Mouse (Mus musculus) hindbrain, postnatal 0 days (tissue): Measurements from ENCODE around the gene Pgghg. TPM values are rescaled to one million over a fixed set of nuclear protein-coding genes. Genes with fewer than 3 reads are reported as not detected.

Experiments used
- ATAC-seq: fragments of 200-750 bp; cut with Nextera tagmentation; 2 replicates; pipeline ENCODE4 v1.8.0; 2017; ENCODE audit warnings: mild to moderate bottlenecking, moderate TSS enrichment, moderate library complexity
- DNase-seq: peaks from one replicate; pipeline ENCODE4 v3.0.0-alpha.2; 2015; ENCODE audit warnings: low spot score
- H3K27ac ChIP-seq: fragments of 300-500 bp; sonication (generic); 2 replicates; pipeline ENCODE4 v1.5.1; 2014; ENCODE audit warnings: mild to moderate bottlenecking
- H3K27me3 ChIP-seq: fragments of 300-500 bp; sonication (generic); 2 replicates; pipeline ENCODE4 v1.6.1; 2014; ENCODE audit warnings: low read length, mixed read lengths; ENCODE audit not compliant: insufficient read depth
- H3K36me3 ChIP-seq: fragments of 300-500 bp; sonication (generic); 2 replicates; pipeline ENCODE4 v1.6.1; 2014; ENCODE audit warnings: low read length, mixed read lengths; ENCODE audit not compliant: insufficient read depth
- H3K4me1 ChIP-seq: fragments of 300-500 bp; sonication (generic); 2 replicates; pipeline ENCODE4 v1.6.1; 2014; ENCODE audit warnings: antibody characterized with exemption, low read length, mixed read lengths; ENCODE audit not compliant: insufficient read depth
- H3K4me2 ChIP-seq: fragments of 300-500 bp; sonication (generic); 2 replicates; pipeline ENCODE4 v1.6.1; 2014; ENCODE audit warnings: low read depth, mild to moderate bottlenecking, low read length, moderate library complexity, mixed read lengths
- H3K4me3 ChIP-seq: fragments of 300-500 bp; sonication (generic); 2 replicates; pipeline ENCODE4 v1.5.1; 2014; ENCODE audit warnings: low read length
- H3K9ac ChIP-seq: fragments of 300-500 bp; sonication (generic); replicated peaks from 2 replicates; pipeline ENCODE4 v1.6.1; 2014; ENCODE audit warnings: mild to moderate bottlenecking, low read length, moderate library complexity, mixed read lengths
- H3K9me3 ChIP-seq: fragments of 300-500 bp; sonication (generic); 2 replicates; pipeline ENCODE4 v1.6.1; 2016; ENCODE audit warnings: low read length, mixed read lengths
- CTCF ChIP-seq: IDR thresholded peaks from 2 replicates; pipeline ENCODE4 v1.5.1; 2016; ENCODE audit warnings: antibody characterized with exemption, control low read depth, low read depth
- WGBS: fragments of 180-500 bp; shearing (Covaris S2); extraction: QIAGEN DNeasy Blood & Tissue Kit; methylation state at CpG from one replicate; pipeline ENCODE4 v1.1.7; 2014; 5-methylcytosine and 5-hydroxymethylcytosine counted together
- polyA plus RNA-seq: library from polyadenylated mRNA; unstranded; fragments of >200 nt; fragmentation: Nextera tagmentation; extraction: Ambion mirVana; gene quantifications from 2 replicates; pipeline ENCODE4 v1.2.1, GENCODE M21; 2015
- total RNA-seq: library from RNA; depleted of rRNA; stranded (reverse); fragments of >200 nt; gene quantifications from 2 replicates; pipeline ENCODE4 v1.2.3, GENCODE M21; 2014

Gene Pgghg
- total and polyA plus RNA-seq, 2 experiments from 2014 or later: 6.7 to 16.3 TPM

DNA sequence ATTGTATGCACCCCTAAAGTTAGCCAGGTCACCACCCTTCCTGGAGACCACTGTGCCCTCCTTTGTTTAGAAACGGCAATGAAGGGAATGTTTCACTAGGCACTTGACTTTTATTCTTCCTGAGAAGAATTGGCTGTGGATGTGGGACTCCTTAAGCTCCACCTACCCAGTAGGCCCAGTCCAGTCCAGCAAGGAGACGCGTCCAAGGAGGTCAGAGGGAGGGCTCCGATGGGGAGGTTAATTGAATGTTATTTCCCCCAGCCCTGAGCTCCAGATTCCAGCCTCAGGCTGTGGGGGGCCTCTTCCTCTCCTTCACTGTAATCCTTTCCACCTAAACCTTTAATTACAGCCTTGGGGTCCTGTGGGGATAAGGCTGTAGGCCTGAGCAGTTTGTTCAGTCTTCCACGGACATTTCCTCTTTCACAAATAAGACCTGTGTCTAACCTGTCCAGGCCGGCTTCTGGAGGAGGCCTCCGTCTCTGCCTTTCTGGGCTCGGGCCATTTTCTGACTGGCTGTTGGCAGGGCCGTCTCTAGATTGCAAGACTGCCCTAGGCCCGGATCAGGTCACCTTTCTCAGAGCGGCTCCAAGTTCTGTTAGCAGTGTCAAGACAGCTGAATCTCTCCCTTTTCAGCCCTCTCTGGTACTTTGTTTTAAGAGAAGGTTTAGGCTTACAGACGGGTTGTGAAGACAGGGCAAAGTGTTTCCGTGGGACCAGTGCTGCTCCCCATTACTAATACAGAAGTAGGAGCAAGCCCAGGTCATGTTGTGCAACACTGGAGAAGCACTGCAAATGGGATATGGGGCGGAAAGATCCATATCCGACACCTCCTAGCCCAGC lies 38.9 kb upstream of the Pgghg start:
- Histone ChIP-seq H3K9me3 (no peaks in the 10 kb centered on the region), H3K27ac (no peak overlapping the region), H3K4me3 (no peak overlapping the region), H3K4me2 (no peak overlapping the region), H3K36me3 (peaks cover 13% of the 10 kb centered on the region), H3K9ac (no peak overlapping the region), H3K4me1 (no peaks in the 10 kb centered on the region), H3K27me3 (no peaks in the 10 kb centered on the region)
- ATAC-seq: no peak
- WGBS: 80% methylated on average over 15 of the region's 15 CpGs
- no peak for TF ChIP-seq CTCF
- DNase-seq: no peak

DNA sequence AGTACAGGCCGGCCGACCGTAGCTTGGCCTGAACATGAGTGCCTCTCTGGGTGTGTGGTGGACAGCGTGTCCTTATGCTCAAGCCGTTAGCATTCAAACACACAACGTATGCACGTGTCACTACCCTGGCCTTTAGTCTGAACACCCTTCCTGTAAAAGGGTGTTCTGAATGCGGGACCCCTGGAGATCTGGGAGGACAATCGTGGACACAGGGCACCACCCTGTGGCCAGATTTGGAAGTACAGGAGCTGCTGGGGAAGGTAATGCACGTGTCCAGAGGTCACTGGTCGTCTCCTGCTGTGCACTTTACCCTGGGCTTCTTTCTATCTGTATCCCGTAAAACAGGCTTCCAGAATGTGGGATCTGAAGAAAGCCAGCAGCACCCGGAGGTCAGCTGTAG lies 38.0 kb upstream of the Pgghg start:
- DNase-seq: peak; percentile 82
- Histone ChIP-seq H3K4me3 (no peak overlapping the region), H3K4me1 (no peaks in the 10 kb centered on the region), H3K9ac (no peak overlapping the region), H3K36me3 (peaks cover 7% of the 10 kb centered on the region), H3K9me3 (no peaks in the 10 kb centered on the region), H3K27ac (no peak overlapping the region), H3K27me3 (no peaks in the 10 kb centered on the region), H3K4me2 (no peak overlapping the region)
- peak; percentile 73 for ATAC-seq
- TF ChIP-seq CTCF: peak; percentile 96
- 21% methylated on average over 13 of the region's 13 CpGs for WGBS

DNA sequence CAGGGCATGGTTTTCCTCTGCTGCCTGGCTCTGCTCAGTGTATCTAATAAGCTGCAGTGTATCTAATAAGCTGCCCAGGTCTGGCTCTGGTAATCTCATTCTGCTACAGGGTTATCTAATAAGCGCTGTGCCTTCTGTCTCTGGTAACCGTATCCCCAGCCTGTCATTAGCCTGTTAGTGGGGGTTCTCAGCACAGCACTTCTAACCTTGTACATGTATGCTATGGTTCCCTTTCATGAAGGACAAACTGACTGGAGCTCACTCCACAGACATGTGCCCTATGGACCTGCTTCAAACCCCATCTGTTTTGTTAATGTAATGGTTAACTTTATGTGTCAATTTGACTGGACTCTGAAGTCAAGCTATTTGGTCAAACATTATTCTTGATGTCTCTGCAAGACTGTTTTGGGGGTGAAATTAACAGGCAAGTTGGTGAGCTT lies 35.5 kb upstream of the Pgghg start:
- TF ChIP-seq CTCF: no peak
- Histone ChIP-seq H3K4me2 (no peak overlapping the region), H3K36me3 (no peaks in the 10 kb centered on the region), H3K27ac (no peak overlapping the region), H3K4me3 (no peak overlapping the region), H3K9me3 (no peaks in the 10 kb centered on the region), H3K4me1 (peaks cover 5% of the 10 kb centered on the region; the same call in 1 of the 2 replicates), H3K27me3 (no peaks in the 10 kb centered on the region), H3K9ac (no peak overlapping the region)
- ATAC-seq (no peak), DNase-seq (no peak)
- 92% methylated on average over 2 of the region's 2 CpGs for WGBS

DNA sequence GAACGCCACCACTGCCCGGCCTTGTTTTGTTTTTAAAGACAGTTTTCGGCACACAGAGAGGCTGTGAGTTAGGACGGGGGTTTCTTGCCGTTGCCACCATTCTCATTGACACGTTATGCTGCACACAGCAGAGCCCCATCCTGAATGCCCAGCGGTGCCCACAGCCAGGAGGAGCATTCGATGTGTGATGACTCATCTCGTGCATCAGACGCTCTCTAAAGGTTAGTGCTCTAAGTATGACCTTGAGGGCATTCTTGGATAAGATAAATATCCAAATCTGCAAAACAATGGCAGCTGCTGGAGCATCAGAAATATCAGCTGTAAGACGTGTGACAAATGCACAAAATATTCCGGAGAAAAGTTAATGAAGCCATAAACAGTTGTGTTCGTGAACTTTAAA lies 34.1 kb upstream of the Pgghg start:
- Histone ChIP-seq H3K27ac (no peak overlapping the region), H3K27me3 (no peaks in the 10 kb centered on the region), H3K9me3 (no peaks in the 10 kb centered on the region), H3K36me3 (no peaks in the 10 kb centered on the region), H3K4me2 (no peak overlapping the region), H3K4me1 (peaks cover 5% of the 10 kb centered on the region; the same call in 1 of the 2 replicates), H3K9ac (no peak overlapping the region), H3K4me3 (no peak overlapping the region)
- TF ChIP-seq CTCF: no peak
- DNase-seq (no peak), ATAC-seq (no peak)
- WGBS: 86% methylated on average over 13 of the region's 13 CpGs

DNA sequence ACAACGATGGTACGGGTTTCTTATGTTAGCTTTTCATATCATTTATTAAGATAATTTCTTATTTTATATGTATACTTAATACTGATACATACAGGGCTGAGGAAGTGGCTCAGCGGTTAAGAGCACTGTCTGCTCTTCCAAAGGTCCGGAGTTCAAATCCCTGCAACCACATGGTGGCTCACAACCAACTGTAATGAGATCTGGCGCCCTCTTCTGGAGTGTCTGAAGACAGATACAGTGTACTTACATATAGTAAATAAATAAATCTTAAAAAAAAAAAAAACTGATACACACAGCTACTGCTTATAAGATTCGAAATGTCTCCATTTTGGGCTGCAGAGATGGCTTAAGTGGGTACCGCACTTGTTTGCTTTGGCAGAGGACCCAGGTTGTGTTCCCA lies 33.5 kb upstream of the Pgghg start:
- 82% methylated on average over 7 of the region's 7 CpGs for WGBS
- DNase-seq (no peak), ATAC-seq (no peak)
- Histone ChIP-seq H3K4me3 (no peak overlapping the region), H3K9me3 (no peaks in the 10 kb centered on the region), H3K27me3 (no peaks in the 10 kb centered on the region), H3K4me2 (no peak overlapping the region), H3K9ac (no peak overlapping the region), H3K27ac (no peak overlapping the region), H3K36me3 (no peaks in the 10 kb centered on the region), H3K4me1 (peaks cover 5% of the 10 kb centered on the region; the same call in 1 of the 2 replicates)
- TF ChIP-seq CTCF: peak; percentile 25; the same call in 1 of the 2 replicates

DNA sequence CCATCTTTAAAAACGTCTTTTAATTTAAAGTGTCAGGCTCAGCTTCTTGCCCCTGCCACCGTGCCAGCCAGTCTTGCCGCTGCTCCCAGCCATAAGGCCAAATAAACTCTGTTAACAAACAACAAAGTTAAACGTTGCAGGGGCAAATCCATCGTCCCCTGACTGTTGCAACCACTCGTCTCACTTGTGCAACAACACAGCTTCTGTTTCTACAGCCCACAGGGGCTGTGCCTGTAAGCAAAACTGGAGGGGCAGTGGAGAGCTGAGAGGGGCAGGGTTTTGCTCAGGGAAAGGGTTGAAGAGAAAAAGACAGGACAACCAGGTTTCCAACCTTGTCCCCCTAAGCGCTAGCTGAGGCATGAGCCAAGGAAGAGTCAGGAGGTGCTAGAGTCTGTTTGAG lies 33.0 kb upstream of the Pgghg start:
- no peak for TF ChIP-seq CTCF
- H3K27ac ChIP-seq: no peak overlapping the region

DNA sequence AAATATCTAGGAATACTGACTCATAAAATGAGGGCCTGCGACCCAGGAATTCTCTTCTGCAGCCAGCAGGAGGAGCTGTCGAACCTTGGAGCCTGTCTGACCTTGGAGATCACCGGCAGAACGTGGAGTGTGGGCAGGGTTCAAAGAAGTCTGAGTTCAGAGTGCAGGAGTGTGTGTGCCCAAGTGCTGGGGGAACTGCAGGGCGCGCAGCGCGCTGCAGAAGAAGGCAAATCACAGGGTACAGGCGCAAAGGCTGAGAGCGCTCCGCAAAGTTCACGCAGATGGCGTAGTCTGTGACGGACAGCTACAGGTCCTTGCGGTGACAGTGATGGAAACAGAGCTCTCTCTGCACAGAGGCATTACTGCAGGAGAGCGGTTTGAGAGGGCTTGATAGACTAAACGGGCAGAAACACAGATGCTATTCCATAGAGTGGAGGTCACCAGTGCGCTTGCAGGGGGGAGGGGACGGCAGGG lies 32.5 kb upstream of the Pgghg start:
- H3K9me3 ChIP-seq: no peaks in the 10 kb centered on the region
- H3K4me2 ChIP-seq: peak overlapping the region; percentile 83
- peak; percentile 88 for TF ChIP-seq CTCF
- peak overlapping the region; percentile 38 for H3K4me3 ChIP-seq
- H3K27me3 ChIP-seq: no peaks in the 10 kb centered on the region
- DNase-seq: peak; percentile 78
- no peaks in the 10 kb centered on the region for H3K36me3 ChIP-seq
- H3K9ac ChIP-seq: 0 out of 2 replicates have a peak overlapping the region, but pooled peaks have one; percentile 13
- WGBS: 1% methylated on average over 19 of the region's 19 CpGs
- no peak overlapping the region for H3K27ac ChIP-seq
- ATAC-seq: peak; percentile 77
- H3K4me1 ChIP-seq: peaks cover 5% of the 10 kb centered on the region; the same call in 1 of the 2 replicates

More for the DNA sequence above, 33.0 kb upstream of the Pgghg start:
- Histone ChIP-seq H3K36me3 (no peaks in the 10 kb centered on the region), H3K9me3 (no peaks in the 10 kb centered on the region), H3K4me2 (peak overlapping the region; percentile 83), H3K4me3 (no peak overlapping the region; the same call in 1 of the 2 replicates), H3K27me3 (no peaks in the 10 kb centered on the region), H3K9ac (no peak overlapping the region), H3K4me1 (peaks cover 5% of the 10 kb centered on the region; the same call in 1 of the 2 replicates)
- WGBS: 53% methylated on average over 7 of the region's 7 CpGs
- DNase-seq (no peak), ATAC-seq (no peak)
